Mouse (Mus musculus) adrenal gland, adult 2 months (tissue): ENCODE measurements around the gene Gm49318. TPM values are rescaled to one million over a fixed set of nuclear protein-coding genes. Genes with fewer than 3 reads are reported as not detected.

Source experiments
- DNase-seq: peaks from one replicate; pipeline ENCODE4 v3.0.0; 2021
- polyA plus RNA-seq: library from polyadenylated mRNA; depleted of rRNA; stranded (reverse); fragments of >200 nt; gene quantifications from 2 replicates; pipeline ENCODE4 v1.2.3, GENCODE M21; 2012
- total RNA-seq, 2 experiments: library from RNA; stranded (reverse); gene quantifications; 2 replicates each; pipeline ENCODE4 v1.2.3; 2021

Gm49318 gene
- total and polyA plus RNA-seq, 3 experiments, result not detected

GRCm38 (mm10) chr9:22069881-22070553, 1.0 kb downstream of the Gm49318 start:
- DNase-seq, result no peak

- DNase-seq, result no peak
Measured at GRCm38 (mm10) chr9:22067195-22067594, 3.9 kb downstream of the Gm49318 start.

DNA sequence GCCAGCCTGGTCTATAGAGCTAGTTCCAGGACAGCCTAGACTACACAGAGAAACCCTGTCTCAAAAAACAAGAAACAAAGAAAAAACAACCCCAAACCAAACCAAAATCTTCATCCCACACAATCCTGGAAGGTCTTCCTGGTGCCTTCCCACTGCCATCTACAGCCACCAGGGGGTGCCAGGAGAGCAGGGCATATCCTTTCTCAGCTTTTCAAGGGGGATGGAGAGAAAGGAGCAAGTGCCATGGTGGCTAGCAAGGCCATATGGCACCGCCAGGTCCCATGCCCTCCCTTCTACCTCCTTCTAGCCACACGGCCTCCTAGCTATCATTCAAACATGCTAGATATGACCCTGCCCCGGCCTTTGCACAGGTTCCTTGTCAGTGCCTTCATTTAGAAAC, 4.6 kb downstream of the Gm49318 start:
- peak; percentile 68 for DNase-seq

GRCm38 (mm10) chr9:22065642-22066041, 5.4 kb downstream of the Gm49318 start:
- DNase-seq, result no peak

DNA sequence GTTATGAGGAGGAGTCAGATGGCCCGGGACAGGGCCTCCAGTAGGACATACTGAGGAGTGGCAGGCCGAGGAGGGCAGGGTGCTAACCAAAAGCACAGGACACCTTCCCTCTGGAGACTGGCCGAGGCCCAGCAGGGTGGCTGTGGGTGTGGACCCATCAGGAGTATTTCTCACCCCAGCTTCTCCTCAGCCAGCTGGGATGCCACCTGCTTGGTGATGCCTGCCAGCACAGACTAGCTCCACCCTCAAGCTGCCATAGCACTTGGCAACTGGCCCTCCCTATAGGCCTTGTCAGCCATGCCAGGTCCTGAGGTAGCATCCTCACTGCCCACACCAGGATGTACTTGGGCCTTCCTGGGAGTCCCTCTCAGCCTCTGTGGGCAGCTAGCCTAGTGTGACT, 6.7 kb downstream of the Gm49318 start:
- DNase-seq, result no peak

- no peak for DNase-seq
Measured at GRCm38 (mm10) chr9:22061339-22061738, 9.7 kb downstream of the Gm49318 start.

GRCm38 (mm10) chr9:22058011-22058424, 13.0 kb downstream of the Gm49318 start:
- DNase-seq, result peak; percentile 38

GRCm38 (mm10) chr9:22057031-22057517, 14.0 kb downstream of the Gm49318 start:
- no peak for DNase-seq

GRCm38 (mm10) chr9:22056303-22056910, 14.7 kb downstream of the Gm49318 start:
- no peak for DNase-seq

- DNase-seq, result no peak
Measured at GRCm38 (mm10) chr9:22055713-22056112, 15.3 kb downstream of the Gm49318 start.

DNA sequence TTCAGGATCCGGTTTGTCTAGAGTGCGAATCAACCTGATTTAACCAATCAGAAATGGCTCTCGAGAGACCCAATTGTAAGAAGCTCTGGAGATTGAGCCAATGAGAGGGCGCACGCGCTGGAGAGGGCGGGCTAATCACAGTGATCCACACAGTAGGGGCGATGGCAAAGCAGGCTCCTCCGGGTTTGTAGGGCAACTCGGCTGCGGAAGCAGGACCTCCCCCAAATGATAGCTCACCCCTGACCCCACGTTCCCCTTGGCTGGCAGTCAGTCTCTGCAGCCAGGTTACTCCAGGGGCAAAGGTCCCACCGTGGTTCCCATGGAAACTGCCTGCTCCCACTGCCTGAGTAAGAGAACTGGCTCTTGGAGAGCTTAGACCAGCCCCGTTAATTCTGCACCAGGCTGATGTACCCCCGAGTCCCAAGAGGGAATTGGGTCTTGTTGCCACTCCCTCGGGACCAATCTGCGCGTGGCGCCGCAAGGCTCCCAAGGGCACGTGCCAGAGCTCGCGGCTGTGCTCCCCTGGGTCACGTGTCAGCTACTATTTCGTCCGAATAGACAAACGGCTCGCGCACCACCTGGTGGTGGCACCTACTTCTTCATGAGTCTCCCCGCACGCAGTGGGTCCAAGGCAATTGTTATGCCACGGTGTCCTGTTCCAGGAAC, 16.5 kb downstream of the Gm49318 start:
- peak; percentile 86 for DNase-seq

- DNase-seq, result no peak
Measured at GRCm38 (mm10) chr9:22053657-22054056, 17.4 kb downstream of the Gm49318 start.

- no peak for DNase-seq
Measured at GRCm38 (mm10) chr9:22051958-22052254, 19.2 kb downstream of the Gm49318 start, which contains the start of gene Elavl3. TSS of gene Elavl3 (minus strand) at chr9:22052023.

GRCm38 (mm10) chr9:22051161-22051957, 19.7 kb downstream of the Gm49318 start:
- no peak for DNase-seq

DNA sequence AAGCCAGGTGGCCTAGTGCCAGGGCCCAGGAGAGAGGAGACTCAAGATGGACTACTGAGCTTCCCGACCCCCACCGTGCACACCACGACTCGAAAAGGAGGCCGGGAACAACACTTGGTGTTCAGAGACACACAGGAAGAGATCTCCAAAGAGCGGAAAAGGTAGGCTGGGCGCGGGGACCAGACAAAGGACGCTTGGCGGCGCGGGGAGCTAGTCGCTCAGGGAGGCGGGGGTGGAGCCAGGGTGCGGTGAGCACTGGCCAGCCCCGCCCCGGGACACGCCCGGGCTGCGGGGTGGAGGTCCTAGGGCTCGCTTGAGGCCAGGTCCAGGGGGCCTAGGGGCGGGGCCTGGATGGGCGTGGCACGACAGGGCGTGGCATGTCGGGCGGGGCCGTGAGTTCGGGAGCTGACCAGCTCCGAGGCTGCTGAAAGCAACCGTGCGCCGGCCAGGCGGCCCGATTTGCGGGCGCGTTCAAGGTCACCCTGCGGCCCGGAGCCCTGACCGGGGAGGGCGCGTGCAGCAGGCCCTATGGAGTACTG, 20.6 kb downstream of the Gm49318 start:
- peak; percentile 81 for DNase-seq

GRCm38 (mm10) chr9:22049721-22050270, 21.3 kb downstream of the Gm49318 start:
- DNase-seq, result no peak

DNA sequence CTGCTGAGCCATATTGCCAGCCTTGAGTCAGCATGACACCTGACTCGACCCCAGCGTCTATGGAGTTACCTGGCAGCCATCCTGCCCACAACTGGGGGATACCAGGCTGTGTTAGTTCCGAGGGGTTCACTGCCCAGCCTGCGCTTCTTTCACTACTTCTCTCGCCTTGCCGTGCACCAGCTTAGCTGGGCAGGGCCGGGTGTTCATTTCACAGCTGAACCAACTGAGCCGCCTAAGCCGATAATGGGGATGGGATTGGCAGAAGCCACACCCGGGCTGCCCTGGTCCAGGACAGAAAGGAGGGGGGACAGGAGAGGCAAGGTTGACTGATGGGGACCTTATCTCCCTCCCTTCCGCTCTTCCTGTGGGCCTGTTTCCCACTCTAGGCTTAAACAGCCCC, 21.7 kb downstream of the Gm49318 start:
- DNase-seq, result no peak

DNA sequence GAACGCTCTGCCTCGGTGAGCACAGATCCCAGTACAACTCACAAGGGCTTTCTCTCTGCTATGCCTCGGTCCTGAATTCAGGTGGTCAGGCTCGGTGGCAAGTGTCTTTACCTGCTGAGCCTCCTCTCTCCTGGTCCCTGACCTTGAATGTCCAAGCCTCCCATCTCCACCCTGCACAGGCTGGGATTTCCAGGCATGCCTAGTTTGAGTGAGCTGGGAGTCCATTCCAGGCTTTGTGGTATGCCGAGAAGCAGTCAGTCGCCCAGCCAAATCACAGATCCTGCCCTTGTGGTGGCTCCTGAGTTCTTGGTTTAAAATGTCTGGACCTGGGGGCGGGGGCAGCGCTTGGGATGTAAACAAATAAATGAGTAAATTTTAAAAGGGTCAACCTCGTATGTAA, 23.7 kb downstream of the Gm49318 start:
- no peak for DNase-seq

DNA sequence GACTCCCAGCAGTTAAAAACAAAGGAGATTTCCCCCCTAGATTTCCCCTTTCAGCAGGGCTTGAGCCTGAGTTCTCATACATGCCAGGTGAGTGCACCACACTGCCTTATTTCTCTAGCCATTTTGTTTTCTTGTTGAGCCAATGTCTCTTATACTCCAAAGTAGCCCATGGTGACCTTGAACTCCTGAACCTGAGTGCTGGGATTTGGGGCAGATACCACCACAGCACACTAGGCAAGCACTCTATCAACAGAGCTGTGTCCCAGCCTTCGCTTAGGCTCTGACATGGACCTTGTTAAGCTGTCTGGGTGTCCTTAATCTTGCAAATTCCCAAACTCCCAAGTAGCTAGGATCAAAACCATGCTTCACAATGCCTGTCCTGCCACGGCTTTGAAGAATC, 29.2 kb downstream of the Gm49318 start:
- DNase-seq, result no peak

DNA sequence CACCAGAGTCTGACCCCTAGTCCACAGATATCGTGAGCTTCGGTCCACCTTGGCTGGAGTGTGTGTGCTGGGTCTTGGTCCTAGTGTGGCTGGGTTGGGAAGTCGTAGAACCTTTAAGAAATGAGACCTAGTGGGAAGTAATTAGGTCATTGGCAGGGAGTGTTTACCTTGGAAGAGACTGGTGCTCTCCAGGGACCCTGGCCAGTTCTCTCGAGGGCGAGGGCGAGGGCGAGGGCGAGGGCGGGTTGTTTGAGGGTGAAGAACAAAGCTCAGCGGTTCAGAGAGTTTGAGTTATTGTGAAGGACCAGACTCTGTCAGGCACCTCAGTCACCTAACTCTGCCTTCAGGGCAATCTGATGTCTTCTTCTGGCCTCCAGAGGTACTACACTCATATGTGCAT, 33.2 kb downstream of the Gm49318 start:
- no peak for DNase-seq

GRCm38 (mm10) chr9:22035300-22036044, 35.6 kb downstream of the Gm49318 start:
- no peak for DNase-seq
